Mouse (Mus musculus): ENCODE data around the gene Klhl10. TPM values are rescaled to one million over a fixed set of nuclear protein-coding genes. Genes with fewer than 3 reads are reported as not detected.

The Klhl10 gene
- total and polyA plus RNA-seq, 2 experiments from 2014 or later = 0.29 to 0.65 TPM

- Histone ChIP-seq H3K4me3 (ENCODE audit: low read depth, low read length) (no peak overlapping the region), H3K4me1 (ENCODE audit: insufficient read depth) (no peaks in the 10 kb centered on the region), H3K36me3 (ENCODE audit: insufficient read depth) (no peaks in the 10 kb centered on the region), H3K4me2 (ENCODE audit: low read depth) (no peak overlapping the region), H3K9ac (no peak overlapping the region), H3K27me3 (ENCODE audit: insufficient read depth, low read length) (no peaks in the 10 kb centered on the region), H3K9me3 (ENCODE audit: low read length) (no peaks in the 10 kb centered on the region), H3K27ac (ENCODE audit: low read depth, low read length) (no peak overlapping the region)
- ATAC-seq (no peak), DNase-seq (no peak)
- WGBS = 32% methylated on average over 6 of the region's 6 CpGs
- no peak for TF ChIP-seq CTCF (IDR thresholded peaks at IDR 0.05; ENCODE audit: low read depth)
These were observed 39.5 kb upstream of the Klhl10 start for GRCm38 (mm10) chr11:100402240-100402639.

GRCm38 (mm10) chr11:100402682-100403081 is 39.0 kb upstream of the Klhl10 start:
- H3K4me3 ChIP-seq (ENCODE audit: low read depth, low read length) = no peak overlapping the region
- H3K27ac ChIP-seq (ENCODE audit: low read depth, low read length) = no peak overlapping the region
- no peaks in the 10 kb centered on the region for H3K36me3 ChIP-seq (ENCODE audit: insufficient read depth)
- H3K9ac ChIP-seq = no peak overlapping the region
- H3K9me3 ChIP-seq (ENCODE audit: low read length) = no peaks in the 10 kb centered on the region
- TF ChIP-seq CTCF (IDR thresholded peaks at IDR 0.05; ENCODE audit: low read depth) = no peak
- no peaks in the 10 kb centered on the region for H3K4me1 ChIP-seq (ENCODE audit: insufficient read depth)
- ATAC-seq (no peak), DNase-seq (no peak)
- no peaks in the 10 kb centered on the region for H3K27me3 ChIP-seq (ENCODE audit: insufficient read depth, low read length)
- 79% methylated on average over 2 of the region's 2 CpGs for WGBS
- no peak overlapping the region for H3K4me2 ChIP-seq (ENCODE audit: low read depth)

- no peak for TF ChIP-seq CTCF (IDR thresholded peaks at IDR 0.05; ENCODE audit: low read depth)
- H3K9me3 ChIP-seq (ENCODE audit: low read length) = no peaks in the 10 kb centered on the region
These were observed 38.1 kb upstream of the Klhl10 start for GRCm38 (mm10) chr11:100403445-100404134.

GRCm38 (mm10) chr11:100404456-100405074 is 37.2 kb upstream of the Klhl10 start:
- Histone ChIP-seq H3K36me3 (ENCODE audit: insufficient read depth) (no peaks in the 10 kb centered on the region; the same call in 1 of the 2 replicates), H3K4me2 (ENCODE audit: low read depth) (no peak overlapping the region), H3K9me3 (ENCODE audit: low read length) (no peaks in the 10 kb centered on the region), H3K4me3 (ENCODE audit: low read depth, low read length) (no peak overlapping the region), H3K4me1 (ENCODE audit: insufficient read depth) (no peaks in the 10 kb centered on the region), H3K27me3 (ENCODE audit: insufficient read depth, low read length) (no peaks in the 10 kb centered on the region), H3K9ac (no peak overlapping the region), H3K27ac (ENCODE audit: low read depth, low read length) (no peak overlapping the region)
- ATAC-seq (no peak), DNase-seq (no peak)
- no peak for TF ChIP-seq CTCF (IDR thresholded peaks at IDR 0.05; ENCODE audit: low read depth)
- 82% methylated on average over 3 of the region's 3 CpGs for WGBS

More at GRCm38 (mm10) chr11:100403445-100404134, 38.1 kb upstream of the Klhl10 start:
- Histone ChIP-seq H3K27ac (ENCODE audit: low read depth, low read length) (no peak overlapping the region), H3K4me3 (ENCODE audit: low read depth, low read length) (no peak overlapping the region), H3K27me3 (ENCODE audit: insufficient read depth, low read length) (no peaks in the 10 kb centered on the region), H3K36me3 (ENCODE audit: insufficient read depth) (no peaks in the 10 kb centered on the region), H3K9ac (no peak overlapping the region), H3K4me2 (ENCODE audit: low read depth) (no peak overlapping the region), H3K4me1 (ENCODE audit: insufficient read depth) (no peaks in the 10 kb centered on the region)
- ATAC-seq = no peak
- no peak for DNase-seq
- 72% methylated on average over 10 of the region's 10 CpGs for WGBS

GRCm38 (mm10) chr11:100406273-100406672 is 35.4 kb upstream of the Klhl10 start:
- TF ChIP-seq CTCF (IDR thresholded peaks at IDR 0.05; ENCODE audit: low read depth) = no peak
- DNase-seq (no peak), ATAC-seq (no peak)
- Histone ChIP-seq H3K27me3 (ENCODE audit: insufficient read depth, low read length) (no peaks in the 10 kb centered on the region), H3K36me3 (ENCODE audit: insufficient read depth) (no peaks in the 10 kb centered on the region; the same call in 1 of the 2 replicates), H3K4me1 (ENCODE audit: insufficient read depth) (no peaks in the 10 kb centered on the region), H3K4me2 (ENCODE audit: low read depth) (no peak overlapping the region), H3K9me3 (ENCODE audit: low read length) (no peaks in the 10 kb centered on the region), H3K9ac (no peak overlapping the region), H3K27ac (ENCODE audit: low read depth, low read length) (no peak overlapping the region), H3K4me3 (ENCODE audit: low read depth, low read length) (no peak overlapping the region)
- WGBS = 75% methylated on average over 8 of the region's 8 CpGs

GRCm38 (mm10) chr11:100406995-100407705 is 34.6 kb upstream of the Klhl10 start:
- Histone ChIP-seq H3K27ac (ENCODE audit: low read depth, low read length) (no peak overlapping the region), H3K9ac (no peak overlapping the region), H3K4me3 (ENCODE audit: low read depth, low read length) (no peak overlapping the region), H3K9me3 (ENCODE audit: low read length) (no peaks in the 10 kb centered on the region), H3K4me1 (ENCODE audit: insufficient read depth) (no peaks in the 10 kb centered on the region; the same call in 1 of the 2 replicates), H3K36me3 (ENCODE audit: insufficient read depth) (no peaks in the 10 kb centered on the region; the same call in 1 of the 2 replicates), H3K4me2 (ENCODE audit: low read depth) (no peak overlapping the region), H3K27me3 (ENCODE audit: insufficient read depth, low read length) (no peaks in the 10 kb centered on the region)
- 72% methylated on average over 5 of the region's 5 CpGs for WGBS
- DNase-seq (no peak), ATAC-seq (no peak)
- no peak for TF ChIP-seq CTCF (IDR thresholded peaks at IDR 0.05; ENCODE audit: low read depth)
